Mouse (Mus musculus): ENCODE measurements around the gene Usb1.

Gene Usb1

GRCm38 (mm10) chr8:95331720-95332436, at the start of gene Usb1, which contains the start of gene Zfp319:
Usb1 (plus strand) TSS chr8:95332284.
Zfp319 (minus strand) TSS chr8:95331950.
- DNase-seq (ENCODE audit: low spot score in 2 of 2), result peak; percentile 92 to 95

GRCm38 (mm10) chr8:95289066-95289650, 42.9 kb upstream of the Usb1 start:
- DNase-seq (ENCODE audit: low spot score in 2 of 2), result no peak

GRCm38 (mm10) chr8:95293172-95293571, 38.9 kb upstream of the Usb1 start:
- peak in 1 of 2 experiments; percentile 57 for DNase-seq (ENCODE audit: low spot score in 2 of 2)

- DNase-seq (ENCODE audit: low spot score in 2 of 2), result no peak
Measured at GRCm38 (mm10) chr8:95293891-95294290, 38.2 kb upstream of the Usb1 start.

GRCm38 (mm10) chr8:95302410-95302809, 29.7 kb upstream of the Usb1 start:
- DNase-seq (ENCODE audit: low spot score in 2 of 2), result peak in 1 of 2 experiments; percentile 54

GRCm38 (mm10) chr8:95305526-95305925, 26.6 kb upstream of the Usb1 start:
- no peak for DNase-seq (ENCODE audit: low spot score in 2 of 2)

- DNase-seq (ENCODE audit: low spot score in 2 of 2), result no peak
Measured at GRCm38 (mm10) chr8:95306431-95306830, 25.7 kb upstream of the Usb1 start, which contains the start of gene Cngb1. Cngb1 (minus strand) TSS chr8:95306585.

- DNase-seq (ENCODE audit: low spot score in 2 of 2), result no peak
Measured at GRCm38 (mm10) chr8:95310342-95310970, 21.6 kb upstream of the Usb1 start, which contains the start of gene Tepp. Tepp (plus strand) TSS chr8:95310566.

GRCm38 (mm10) chr8:95312836-95313235, 19.2 kb upstream of the Usb1 start:
- DNase-seq (ENCODE audit: low spot score in 2 of 2), result peak in 1 of 2 experiments; percentile 41

GRCm38 (mm10) chr8:95313857-95314256, 18.2 kb upstream of the Usb1 start:
- no peak for DNase-seq (ENCODE audit: low spot score in 2 of 2)

- DNase-seq (ENCODE audit: low spot score in 2 of 2), result no peak
Measured at GRCm38 (mm10) chr8:95314707-95315106, 17.4 kb upstream of the Usb1 start.

- no peak for DNase-seq (ENCODE audit: low spot score in 2 of 2)
Measured at GRCm38 (mm10) chr8:95315350-95315749, 16.7 kb upstream of the Usb1 start.

- peak; percentile 41 to 79 for DNase-seq (ENCODE audit: low spot score in 2 of 2)
Measured at GRCm38 (mm10) chr8:95320224-95321139, 11.6 kb upstream of the Usb1 start.

- no peak for DNase-seq (ENCODE audit: low spot score in 2 of 2)
Measured at GRCm38 (mm10) chr8:95323201-95323600, 8.9 kb upstream of the Usb1 start.

GRCm38 (mm10) chr8:95324646-95325045, 7.4 kb upstream of the Usb1 start:
- no peak for DNase-seq (ENCODE audit: low spot score in 2 of 2)

- no peak for DNase-seq (ENCODE audit: low spot score in 2 of 2)
Measured at GRCm38 (mm10) chr8:95326822-95327221, 5.3 kb upstream of the Usb1 start.

- DNase-seq (ENCODE audit: low spot score in 2 of 2), result no peak
Measured at GRCm38 (mm10) chr8:95327866-95328465, 4.1 kb upstream of the Usb1 start.

- no peak for DNase-seq (ENCODE audit: low spot score in 2 of 2)
Measured at GRCm38 (mm10) chr8:95330367-95330766, 1.7 kb upstream of the Usb1 start.

- no peak for DNase-seq (ENCODE audit: low spot score in 2 of 2)
Measured at GRCm38 (mm10) chr8:95331156-95331719, 846 bp upstream of the Usb1 start.

GRCm38 (mm10) chr8:95332437-95333199, 534 bp downstream of the Usb1 start:
- no peak for DNase-seq (ENCODE audit: low spot score in 2 of 2)
